Mouse (Mus musculus) neural tube, embryonic 11.5 days (tissue): ENCODE measurements around the gene Ntng1. TPM values are rescaled to one million over a fixed set of nuclear protein-coding genes. Genes with fewer than 3 reads are reported as not detected.

Experiments
- ATAC-seq: fragments of 200-750 bp; cut with Nextera tagmentation; 2 replicates; pipeline ENCODE4 v1.8.0; 2017; ENCODE audit warnings: moderate number of reproducible peaks, mild to moderate bottlenecking, moderate TSS enrichment, moderate library complexity; ENCODE audit not compliant: insufficient read depth, low FRiP score, low TSS enrichment
- DNase-seq: peaks from one replicate; pipeline ENCODE4 v3.0.0-alpha.2; 2015; ENCODE audit warnings: low spot score
- H3K27ac ChIP-seq: fragments of 300-500 bp; sonication (generic); 2 replicates; pipeline ENCODE4 v1.5.1; 2014; ENCODE audit warnings: low read depth, mild to moderate bottlenecking, low read length
- H3K27me3 ChIP-seq: fragments of 300-500 bp; sonication (generic); 2 replicates; pipeline ENCODE4 v1.6.1; 2014; ENCODE audit warnings: mild to moderate bottlenecking, low read length, mixed read lengths; ENCODE audit not compliant: control insufficient read depth, insufficient read depth
- H3K36me3 ChIP-seq: fragments of 300-500 bp; sonication (generic); 2 replicates; pipeline ENCODE4 v1.6.1; 2014; ENCODE audit warnings: mild to moderate bottlenecking, low read length, moderate library complexity, mixed read lengths; ENCODE audit not compliant: control insufficient read depth, insufficient read depth
- H3K4me1 ChIP-seq: fragments of 300-500 bp; sonication (generic); 2 replicates; pipeline ENCODE4 v1.6.1; 2014; ENCODE audit warnings: low read length, mixed read lengths; ENCODE audit not compliant: control insufficient read depth, insufficient read depth
- H3K4me2 ChIP-seq: fragments of 300-500 bp; sonication (generic); 2 replicates; pipeline ENCODE4 v1.6.1; 2014; ENCODE audit warnings: low read depth, mild to moderate bottlenecking, moderate library complexity
- H3K4me3 ChIP-seq: fragments of 300-500 bp; sonication (generic); 2 replicates; pipeline ENCODE4 v1.5.1; 2014; ENCODE audit warnings: low read depth, low read length
- H3K9ac ChIP-seq: fragments of 300-500 bp; sonication (generic); 2 replicates; pipeline ENCODE4 v1.6.1; 2014; ENCODE audit warnings: mild to moderate bottlenecking, low read length
- H3K9me3 ChIP-seq: fragments of 300-500 bp; sonication (generic); 2 replicates; pipeline ENCODE4 v1.6.1; 2016; ENCODE audit warnings: low read length; ENCODE audit not compliant: control insufficient read depth
- WGBS: fragments of 180-500 bp; shearing (Covaris S2); extraction: QIAGEN DNeasy Blood & Tissue Kit; methylation state at CpG from one replicate; pipeline ENCODE4 v1.1.7; 2014; 5-methylcytosine and 5-hydroxymethylcytosine counted together
- polyA plus RNA-seq: library from polyadenylated mRNA; unstranded; fragments of >200 nt; fragmentation: Nextera tagmentation; extraction: Ambion mirVana; gene quantifications from 2 replicates; pipeline ENCODE4 v1.2.1, GENCODE M21; 2014

Ntng1 gene
- polyA plus RNA-seq, 1 experiment from 2014 or later = 6.9 TPM

- no peak overlapping the region for H3K27ac ChIP-seq
- no peak overlapping the region for H3K4me3 ChIP-seq
- H3K27me3 ChIP-seq = no peaks in the 10 kb centered on the region
- H3K9ac ChIP-seq = no peak overlapping the region
- DNase-seq = no peak
- H3K36me3 ChIP-seq = no peaks in the 10 kb centered on the region
- no peaks in the 10 kb centered on the region for H3K9me3 ChIP-seq
- ATAC-seq = no peak
- H3K4me2 ChIP-seq = no peak overlapping the region
- 83% methylated on average over 4 of the region's 4 CpGs for WGBS
- no peaks in the 10 kb centered on the region for H3K4me1 ChIP-seq
These were observed 168.7 kb downstream of the Ntng1 start for GRCm38 (mm10) chr3:109975106-109975505.

GRCm38 (mm10) chr3:109971465-109971864, 172.3 kb downstream of the Ntng1 start:
- Histone ChIP-seq H3K4me1 (no peaks in the 10 kb centered on the region), H3K4me2 (no peak overlapping the region), H3K4me3 (no peak overlapping the region), H3K36me3 (no peaks in the 10 kb centered on the region), H3K27ac (no peak overlapping the region), H3K9me3 (no peaks in the 10 kb centered on the region), H3K27me3 (no peaks in the 10 kb centered on the region), H3K9ac (no peak overlapping the region)
- ATAC-seq = no peak
- DNase-seq = no peak
- 73% methylated on average over 1 of the region's 1 CpGs for WGBS

GRCm38 (mm10) chr3:109970181-109970580, 173.6 kb downstream of the Ntng1 start:
- H3K4me1 ChIP-seq = no peaks in the 10 kb centered on the region
- DNase-seq (no peak), ATAC-seq (no peak)
- no peaks in the 10 kb centered on the region for H3K27me3 ChIP-seq
- no peak overlapping the region for H3K4me2 ChIP-seq
- no peak overlapping the region for H3K27ac ChIP-seq
- no peaks in the 10 kb centered on the region for H3K9me3 ChIP-seq
- H3K9ac ChIP-seq = no peak overlapping the region
- H3K4me3 ChIP-seq = no peak overlapping the region
- no peaks in the 10 kb centered on the region for H3K36me3 ChIP-seq

GRCm38 (mm10) chr3:109962631-109963030, 181.2 kb downstream of the Ntng1 start:
- no peak overlapping the region for H3K4me3 ChIP-seq
- H3K9me3 ChIP-seq = no peaks in the 10 kb centered on the region
- H3K9ac ChIP-seq = no peak overlapping the region
- H3K4me2 ChIP-seq = no peak overlapping the region
- no peak overlapping the region for H3K27ac ChIP-seq
- 71% methylated on average over 2 of the region's 2 CpGs for WGBS
- H3K36me3 ChIP-seq = no peaks in the 10 kb centered on the region
- no peaks in the 10 kb centered on the region for H3K27me3 ChIP-seq
- DNase-seq (no peak), ATAC-seq (no peak)
- H3K4me1 ChIP-seq = no peaks in the 10 kb centered on the region

GRCm38 (mm10) chr3:109942960-109943359, 200.9 kb downstream of the Ntng1 start:
- no peaks in the 10 kb centered on the region for H3K27me3 ChIP-seq
- ATAC-seq = no peak
- no peak overlapping the region for H3K4me2 ChIP-seq
- no peaks in the 10 kb centered on the region for H3K9me3 ChIP-seq
- no peaks in the 10 kb centered on the region for H3K4me1 ChIP-seq
- DNase-seq = no peak
- 95% methylated on average over 1 of the region's 1 CpGs for WGBS
- no peak overlapping the region for H3K9ac ChIP-seq
- no peaks in the 10 kb centered on the region for H3K36me3 ChIP-seq
- no peak overlapping the region for H3K27ac ChIP-seq
- no peak overlapping the region for H3K4me3 ChIP-seq

- DNase-seq (no peak), ATAC-seq (no peak)
- H3K36me3 ChIP-seq = no peaks in the 10 kb centered on the region
- no peak overlapping the region for H3K9ac ChIP-seq
- 82% methylated on average over 2 of the region's 2 CpGs for WGBS
- H3K4me1 ChIP-seq = no peaks in the 10 kb centered on the region
- H3K27me3 ChIP-seq = no peaks in the 10 kb centered on the region
- H3K9me3 ChIP-seq = no peaks in the 10 kb centered on the region
- H3K4me2 ChIP-seq = no peak overlapping the region
- no peak overlapping the region for H3K4me3 ChIP-seq
- H3K27ac ChIP-seq = no peak overlapping the region
These were observed 206.2 kb downstream of the Ntng1 start for GRCm38 (mm10) chr3:109937634-109938033.

GRCm38 (mm10) chr3:109936275-109936674, 207.5 kb downstream of the Ntng1 start:
- no peaks in the 10 kb centered on the region for H3K4me1 ChIP-seq
- H3K4me2 ChIP-seq = no peak overlapping the region
- 92% methylated on average over 3 of the region's 3 CpGs for WGBS

GRCm38 (mm10) chr3:109932261-109932660, 211.6 kb downstream of the Ntng1 start:
- ATAC-seq = no peak
- Histone ChIP-seq H3K9ac (no peak overlapping the region), H3K27ac (no peak overlapping the region), H3K9me3 (no peaks in the 10 kb centered on the region), H3K27me3 (no peaks in the 10 kb centered on the region), H3K4me3 (no peak overlapping the region), H3K4me2 (no peak overlapping the region), H3K4me1 (no peaks in the 10 kb centered on the region), H3K36me3 (no peaks in the 10 kb centered on the region)
- no peak for DNase-seq
- WGBS = 77% methylated on average over 8 of the region's 8 CpGs

More at GRCm38 (mm10) chr3:109936275-109936674, 207.5 kb downstream of the Ntng1 start:
- Histone ChIP-seq H3K27ac (no peak overlapping the region), H3K9ac (no peak overlapping the region), H3K36me3 (no peaks in the 10 kb centered on the region), H3K4me3 (no peak overlapping the region), H3K9me3 (no peaks in the 10 kb centered on the region), H3K27me3 (no peaks in the 10 kb centered on the region)
- no peak for DNase-seq
- ATAC-seq = no peak

GRCm38 (mm10) chr3:109931021-109931420, 212.8 kb downstream of the Ntng1 start:
- 80% methylated on average over 5 of the region's 5 CpGs for WGBS

More at GRCm38 (mm10) chr3:109931021-109931420, 212.8 kb downstream of the Ntng1 start:
- no peak overlapping the region for H3K4me2 ChIP-seq
- H3K9ac ChIP-seq = no peak overlapping the region
- H3K9me3 ChIP-seq = no peaks in the 10 kb centered on the region
- H3K27me3 ChIP-seq = no peaks in the 10 kb centered on the region
- H3K36me3 ChIP-seq = no peaks in the 10 kb centered on the region
- no peak overlapping the region for H3K27ac ChIP-seq
- DNase-seq (no peak), ATAC-seq (no peak)
- no peaks in the 10 kb centered on the region for H3K4me1 ChIP-seq
- no peak overlapping the region for H3K4me3 ChIP-seq
